Mouse (Mus musculus) intestine, embryonic 15.5 days (tissue): ENCODE measurements around the gene Arhgef39. TPM values are rescaled to one million over a fixed set of nuclear protein-coding genes. Genes with fewer than 3 reads are reported as not detected.

Source experiments
- ATAC-seq: fragments of 200-750 bp; cut with Nextera tagmentation; 2 replicates; pipeline ENCODE4 v1.8.0; 2017; ENCODE audit warnings: moderate TSS enrichment, moderate library complexity
- H3K27ac ChIP-seq: fragments of 300-500 bp; sonication (generic); 2 replicates; pipeline ENCODE4 v1.5.1; 2015; ENCODE audit warnings: mild to moderate bottlenecking, inconsistent platforms
- H3K27me3 ChIP-seq: fragments of 300-500 bp; sonication (generic); replicated peaks from 2 replicates; pipeline ENCODE4 v1.6.1; 2015; ENCODE audit warnings: inconsistent platforms
- H3K36me3 ChIP-seq: fragments of 300-500 bp; sonication (generic); 2 replicates; pipeline ENCODE4 v1.6.1; 2015; ENCODE audit warnings: inconsistent platforms
- H3K4me1 ChIP-seq: fragments of 300-500 bp; sonication (generic); replicated peaks from 2 replicates; pipeline ENCODE4 v1.6.1; 2015; ENCODE audit warnings: inconsistent platforms
- H3K4me2 ChIP-seq: fragments of 300-500 bp; sonication (generic); replicated peaks from 2 replicates; pipeline ENCODE4 v1.6.1; 2015; ENCODE audit warnings: mild to moderate bottlenecking, inconsistent platforms
- H3K4me3 ChIP-seq: fragments of 300-500 bp; sonication (generic); replicated peaks from 2 replicates; pipeline ENCODE4 v1.5.1; 2015; ENCODE audit warnings: inconsistent platforms
- H3K9ac ChIP-seq: fragments of 300-500 bp; sonication (generic); 2 replicates; pipeline ENCODE4 v1.6.1; 2015; ENCODE audit warnings: inconsistent platforms
- H3K9me3 ChIP-seq: fragments of 300-500 bp; sonication (generic); 2 replicates; pipeline ENCODE4 v1.6.1; 2016; ENCODE audit warnings: inconsistent platforms
- whole genome bisulfite sequencing: fragments of 180-500 bp; shearing (Covaris S2); methylation state at CpG from one replicate; pipeline ENCODE4 v1.1.7; 2015; 5-methylcytosine and 5-hydroxymethylcytosine counted together
- polyA plus RNA-seq: library from polyadenylated mRNA; unstranded; fragments of >200 nt; fragmentation: Nextera tagmentation; extraction: Ambion mirVana; gene quantifications from 2 replicates; pipeline ENCODE4 v1.2.1, GENCODE M21; 2015

Arhgef39 gene
- polyA plus RNA-seq, 1 experiment from 2014 or later, result 45.2 TPM

DNA sequence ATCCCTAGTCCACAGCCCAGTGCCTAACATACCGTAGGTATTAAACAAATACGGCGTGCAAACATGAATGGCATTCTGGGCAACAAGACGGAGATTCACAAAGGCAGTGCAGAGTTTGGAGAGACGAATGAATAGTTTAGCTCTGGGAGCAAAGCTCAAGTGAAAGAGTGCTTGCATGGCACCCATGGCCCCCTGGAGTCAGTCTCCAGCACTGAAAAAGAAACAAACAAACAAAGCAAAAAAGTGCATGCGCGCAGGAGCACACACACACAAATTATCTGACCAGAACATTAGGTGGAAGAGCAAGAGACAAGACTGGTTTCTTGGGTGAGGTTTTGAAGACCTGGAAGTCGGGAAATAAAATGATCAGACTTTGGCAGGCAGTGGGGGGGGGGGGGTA lies 6.6 kb upstream of the Arhgef39 start:
- Histone ChIP-seq H3K4me1 (peaks cover 32% of the 10 kb centered on the region), H3K9me3 (no peaks in the 10 kb centered on the region), H3K36me3 (no peaks in the 10 kb centered on the region), H3K27me3 (no peaks in the 10 kb centered on the region), H3K4me2 (no peak overlapping the region), H3K27ac (no peak overlapping the region), H3K9ac (no peak overlapping the region), H3K4me3 (no peak overlapping the region)
- ATAC-seq, result no peak
- 79% methylated on average over 8 of the region's 8 CpGs for WGBS

DNA sequence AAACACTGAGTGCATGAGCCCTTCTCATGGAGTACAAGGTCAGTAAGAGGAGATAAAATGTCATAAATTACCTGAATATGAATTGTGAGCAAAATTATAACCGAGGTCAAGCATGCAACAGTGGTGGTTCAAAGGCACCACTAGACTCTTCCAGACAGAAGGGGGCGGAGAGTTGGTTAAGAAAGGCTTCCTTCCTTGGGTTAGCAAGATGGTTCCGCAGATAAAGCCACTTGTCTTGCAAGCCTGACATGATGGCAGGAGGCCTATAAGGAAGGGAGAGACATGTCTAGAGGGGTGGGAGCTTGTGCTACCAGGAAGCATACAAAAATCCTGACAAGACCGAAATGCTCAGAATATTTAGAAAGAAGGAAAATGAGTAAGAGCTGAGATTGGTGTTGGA lies 4.8 kb upstream of the Arhgef39 start:
- H3K9me3 ChIP-seq, result no peaks in the 10 kb centered on the region
- H3K4me2 ChIP-seq, result no peak overlapping the region
- H3K4me3 ChIP-seq, result no peak overlapping the region
- H3K9ac ChIP-seq, result no peak overlapping the region
- H3K4me1 ChIP-seq, result peaks cover 33% of the 10 kb centered on the region
- no peak for ATAC-seq
- WGBS, result 75% methylated on average over 4 of the region's 4 CpGs
- no peaks in the 10 kb centered on the region for H3K36me3 ChIP-seq
- no peak overlapping the region for H3K27ac ChIP-seq
- H3K27me3 ChIP-seq, result no peaks in the 10 kb centered on the region

DNA sequence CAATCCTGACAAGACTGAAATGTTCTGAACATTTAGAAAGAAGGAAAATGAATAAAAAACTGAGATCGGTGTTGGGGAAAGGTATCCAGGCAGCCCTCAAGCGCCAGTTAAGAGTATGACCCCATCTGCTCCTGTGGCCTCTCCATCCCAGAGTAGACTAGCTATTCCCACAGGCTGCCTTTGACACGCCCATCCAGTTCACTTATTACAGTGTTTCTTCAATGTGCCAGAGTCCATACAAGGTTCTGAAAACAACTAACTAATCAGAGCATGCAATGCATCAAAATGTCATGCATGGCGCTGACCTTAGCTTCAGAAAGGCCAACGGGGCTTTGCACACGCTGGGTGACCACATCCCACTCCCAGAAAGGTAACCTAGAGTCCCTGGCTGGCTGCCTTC lies 4.0 kb upstream of the Arhgef39 start:
- H3K4me3 ChIP-seq, result no peak overlapping the region
- no peak overlapping the region for H3K27ac ChIP-seq
- 74% methylated on average over 6 of the region's 6 CpGs for WGBS
- no peak overlapping the region for H3K9ac ChIP-seq
- no peaks in the 10 kb centered on the region for H3K9me3 ChIP-seq
- H3K4me1 ChIP-seq, result peaks cover 32% of the 10 kb centered on the region
- no peaks in the 10 kb centered on the region for H3K36me3 ChIP-seq
- H3K27me3 ChIP-seq, result no peaks in the 10 kb centered on the region
- 0 out of 2 replicates have a peak overlapping the region, but pooled peaks have one; percentile 9 for H3K4me2 ChIP-seq
- ATAC-seq, result no peak

- WGBS, result 62% methylated on average over 2 of the region's 2 CpGs
- H3K9ac ChIP-seq, result no peak overlapping the region
- peaks cover 33% of the 10 kb centered on the region for H3K4me1 ChIP-seq
- no peak overlapping the region for H3K4me3 ChIP-seq
- H3K4me2 ChIP-seq, result peak overlapping the region; percentile 9; the same call in 1 of the 2 replicates
- H3K36me3 ChIP-seq, result no peaks in the 10 kb centered on the region
- ATAC-seq, result 0 out of 2 replicates have a peak, but pooled peaks have one; percentile 19
- H3K27me3 ChIP-seq, result no peaks in the 10 kb centered on the region
- no peak overlapping the region for H3K27ac ChIP-seq
- H3K9me3 ChIP-seq, result no peaks in the 10 kb centered on the region
These were observed 3.5 kb upstream of the Arhgef39 start for GRCm38 (mm10) chr4:43503041-43503440.

- peak overlapping the region; percentile 74 for H3K4me2 ChIP-seq
- 10% methylated on average over 8 of the region's 8 CpGs for WGBS
- no peaks in the 10 kb centered on the region for H3K9me3 ChIP-seq
- H3K4me3 ChIP-seq, result peak overlapping the region; percentile 59
- H3K4me1 ChIP-seq, result peaks cover 43% of the 10 kb centered on the region
- peaks cover 8% of the 10 kb centered on the region; the same call in 1 of the 2 replicates for H3K36me3 ChIP-seq
- ATAC-seq, result peak; percentile 57
- peak overlapping the region; percentile 61 for H3K9ac ChIP-seq
- H3K27ac ChIP-seq, result peak overlapping the region; percentile 49; the same call in 1 of the 2 replicates
- H3K27me3 ChIP-seq, result no peaks in the 10 kb centered on the region
These were observed 512 bp downstream of the Arhgef39 start for GRCm38 (mm10) chr4:43498983-43499382.

GRCm38 (mm10) chr4:43497946-43498345 lies 1.5 kb downstream of the Arhgef39 start:
- no peak overlapping the region for H3K27ac ChIP-seq
- H3K4me3 ChIP-seq, result peak overlapping the region; percentile 59
- no peaks in the 10 kb centered on the region for H3K27me3 ChIP-seq
- no peak for ATAC-seq
- H3K36me3 ChIP-seq, result peaks cover 8% of the 10 kb centered on the region; the same call in 1 of the 2 replicates
- peak overlapping the region; percentile 61 for H3K9ac ChIP-seq
- H3K4me2 ChIP-seq, result peak overlapping the region; percentile 74
- no peaks in the 10 kb centered on the region for H3K9me3 ChIP-seq
- H3K4me1 ChIP-seq, result peaks cover 36% of the 10 kb centered on the region
- whole genome bisulfite sequencing, result 61% methylated on average over 4 of the region's 4 CpGs

GRCm38 (mm10) chr4:43497405-43497804 lies 2.1 kb downstream of the Arhgef39 start:
- Histone ChIP-seq H3K27ac (no peak overlapping the region), H3K9ac (no peak overlapping the region), H3K4me2 (peak overlapping the region; percentile 74), H3K9me3 (no peaks in the 10 kb centered on the region), H3K36me3 (peaks cover 8% of the 10 kb centered on the region; the same call in 1 of the 2 replicates), H3K4me1 (peaks cover 36% of the 10 kb centered on the region), H3K4me3 (peak overlapping the region; percentile 59; the same call in 1 of the 2 replicates), H3K27me3 (no peaks in the 10 kb centered on the region)
- 96% methylated on average over 8 of the region's 8 CpGs for WGBS
- ATAC-seq, result no peak

DNA sequence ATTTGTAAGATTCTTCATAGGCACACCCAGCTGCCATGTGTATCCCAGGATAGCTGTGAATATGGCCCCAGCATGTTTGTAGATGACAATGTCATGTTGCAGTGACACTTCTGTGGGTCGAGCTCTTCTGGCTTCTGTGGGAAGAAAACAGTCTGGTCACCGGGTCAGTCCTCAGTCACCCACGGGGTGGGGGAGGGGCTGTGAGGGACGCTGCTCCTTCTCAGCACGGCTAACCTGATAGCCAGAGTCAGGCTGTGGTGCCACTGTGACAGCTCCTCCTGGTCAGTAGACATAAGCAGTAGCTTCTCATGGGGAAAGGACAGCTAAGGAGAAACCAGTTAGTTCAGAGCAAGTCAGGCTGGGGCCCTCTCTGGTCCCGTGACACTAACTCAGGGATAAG lies 2.9 kb downstream of the Arhgef39 start:
- ATAC-seq, result no peak
- no peak overlapping the region for H3K27ac ChIP-seq
- H3K4me2 ChIP-seq, result no peak overlapping the region
- 68% methylated on average over 6 of the region's 6 CpGs for WGBS
- H3K4me1 ChIP-seq, result peaks cover 36% of the 10 kb centered on the region
- no peaks in the 10 kb centered on the region for H3K9me3 ChIP-seq
- no peaks in the 10 kb centered on the region for H3K27me3 ChIP-seq
- H3K9ac ChIP-seq, result no peak overlapping the region
- peaks cover 8% of the 10 kb centered on the region; the same call in 1 of the 2 replicates for H3K36me3 ChIP-seq
- H3K4me3 ChIP-seq, result no peak overlapping the region

DNA sequence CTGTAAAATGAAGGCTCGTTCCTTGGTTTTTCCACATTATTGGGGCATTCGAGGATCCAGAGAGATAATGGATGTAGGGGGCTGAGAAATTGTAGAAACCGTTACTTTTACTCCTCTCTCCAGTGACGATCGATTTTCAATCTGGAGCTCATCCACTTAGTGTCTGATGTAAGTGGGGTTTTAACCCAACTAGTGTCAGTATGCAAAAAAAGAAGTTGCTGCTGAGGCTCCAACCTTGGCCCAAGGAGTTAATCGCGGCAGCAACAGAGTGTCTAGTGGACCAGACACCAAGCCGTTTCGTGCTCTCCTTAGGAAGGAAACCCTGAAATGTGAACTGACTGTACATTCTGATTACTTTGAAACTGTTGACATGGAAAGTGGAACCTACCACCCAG lies 5.7 kb downstream of the Arhgef39 start:
- peak overlapping the region; percentile 88 for H3K27ac ChIP-seq
- H3K9ac ChIP-seq, result peak overlapping the region; percentile 73
- ATAC-seq, result no peak
- H3K9me3 ChIP-seq, result no peaks in the 10 kb centered on the region
- WGBS, result under 1% methylated on average over 9 of the region's 9 CpGs
- peak overlapping the region; percentile 72 for H3K4me2 ChIP-seq
- peak overlapping the region; percentile 72 for H3K4me3 ChIP-seq
- H3K36me3 ChIP-seq, result peaks cover 8% of the 10 kb centered on the region; the same call in 1 of the 2 replicates
- H3K27me3 ChIP-seq, result no peaks in the 10 kb centered on the region
- H3K4me1 ChIP-seq, result peaks cover 30% of the 10 kb centered on the region

GRCm38 (mm10) chr4:43493186-43493845 lies 6.2 kb downstream of the Arhgef39 start:
- peak overlapping the region; percentile 88 for H3K27ac ChIP-seq
- WGBS, result under 1% methylated on average over 47 of the region's 47 CpGs
- peak; percentile 91 for ATAC-seq
- peak overlapping the region; percentile 72 for H3K4me3 ChIP-seq
- H3K4me2 ChIP-seq, result peak overlapping the region; percentile 72
- H3K36me3 ChIP-seq, result peaks cover 8% of the 10 kb centered on the region; the same call in 1 of the 2 replicates
- no peaks in the 10 kb centered on the region for H3K27me3 ChIP-seq
- H3K9me3 ChIP-seq, result no peaks in the 10 kb centered on the region
- peaks cover 24% of the 10 kb centered on the region for H3K4me1 ChIP-seq
- peak overlapping the region; percentile 73 for H3K9ac ChIP-seq

- Histone ChIP-seq H3K4me3 (peak within 1 kb of the TSS; percentile 72), H3K4me2 (peak within 1 kb of the TSS; percentile 72), H3K9me3 (no peaks in the 10 kb centered on the region), H3K4me1 (peaks cover 19% of the 10 kb centered on the region), H3K27ac (peak within 1 kb of the TSS; percentile 88), H3K27me3 (no peaks in the 10 kb centered on the region), H3K36me3 (peaks cover 8% of the 10 kb centered on the region; the same call in 1 of the 2 replicates), H3K9ac (peak within 1 kb of the TSS; percentile 73)
- ATAC-seq, result peak; percentile 98
- under 1% methylated on average over 25 of the region's 25 CpGs for WGBS
These were observed 6.7 kb downstream of the Arhgef39 start, which contains the start of gene Ccdc107 for GRCm38 (mm10) chr4:43492821-43493185. Ccdc107 (plus strand) TSS chr4:43492900.

GRCm38 (mm10) chr4:43492101-43492820 lies 7.2 kb downstream of the Arhgef39 start:
- H3K4me2 ChIP-seq, result peak overlapping the region; percentile 41
- 42% methylated on average over 12 of the region's 12 CpGs for WGBS
- no peak overlapping the region for H3K9ac ChIP-seq
- ATAC-seq, result no peak
- no peaks in the 10 kb centered on the region for H3K9me3 ChIP-seq
- H3K36me3 ChIP-seq, result peaks cover 7% of the 10 kb centered on the region; the same call in 1 of the 2 replicates
- no peaks in the 10 kb centered on the region for H3K27me3 ChIP-seq
- H3K27ac ChIP-seq, result peak overlapping the region; percentile 63
- peaks cover 14% of the 10 kb centered on the region for H3K4me1 ChIP-seq
- peak overlapping the region; percentile 20; the same call in 1 of the 2 replicates for H3K4me3 ChIP-seq
